Mouse (Mus musculus) megakaryocyte, embryonic 14.5 days (primary cell): ENCODE measurements around the gene Zbtb38.

Source experiments
- FLI1 ChIP-seq: IDR thresholded peaks from 2 replicates; pipeline ENCODE4 v1.6.1; 2012; ENCODE audit warnings: low read length, inconsistent platforms, mixed read lengths
- GATA1 ChIP-seq: IDR thresholded peaks from 3 replicates; pipeline ENCODE4 v1.6.1; 2012; ENCODE audit warnings: mixed read lengths, low read length, inconsistent platforms, borderline replicate concordance

- TF ChIP-seq GATA1 (no peak), FLI1 (no peak)
Observed at GRCm38 (mm10) chr9:96763847-96764631, 11.4 kb upstream of the Zbtb38 start.
